Mouse (Mus musculus) liver, adult 2 months (tissue): ENCODE data around the gene Prkd3.

ENCODE experiments used
- CTCF ChIP-seq: fragments of 200-500 bp; IDR thresholded peaks from 2 replicates; pipeline ENCODE4 v1.5.1; 2011; ENCODE audit warnings: low read depth, low read length, control low read depth
- POLR2A ChIP-seq: fragments of 200-500 bp; IDR thresholded peaks from 2 replicates; pipeline ENCODE4 v1.6.1; 2011; ENCODE audit warnings: low read length, control low read depth; ENCODE audit not compliant: insufficient read depth; ENCODE audit errors: extremely low read depth

DNA sequence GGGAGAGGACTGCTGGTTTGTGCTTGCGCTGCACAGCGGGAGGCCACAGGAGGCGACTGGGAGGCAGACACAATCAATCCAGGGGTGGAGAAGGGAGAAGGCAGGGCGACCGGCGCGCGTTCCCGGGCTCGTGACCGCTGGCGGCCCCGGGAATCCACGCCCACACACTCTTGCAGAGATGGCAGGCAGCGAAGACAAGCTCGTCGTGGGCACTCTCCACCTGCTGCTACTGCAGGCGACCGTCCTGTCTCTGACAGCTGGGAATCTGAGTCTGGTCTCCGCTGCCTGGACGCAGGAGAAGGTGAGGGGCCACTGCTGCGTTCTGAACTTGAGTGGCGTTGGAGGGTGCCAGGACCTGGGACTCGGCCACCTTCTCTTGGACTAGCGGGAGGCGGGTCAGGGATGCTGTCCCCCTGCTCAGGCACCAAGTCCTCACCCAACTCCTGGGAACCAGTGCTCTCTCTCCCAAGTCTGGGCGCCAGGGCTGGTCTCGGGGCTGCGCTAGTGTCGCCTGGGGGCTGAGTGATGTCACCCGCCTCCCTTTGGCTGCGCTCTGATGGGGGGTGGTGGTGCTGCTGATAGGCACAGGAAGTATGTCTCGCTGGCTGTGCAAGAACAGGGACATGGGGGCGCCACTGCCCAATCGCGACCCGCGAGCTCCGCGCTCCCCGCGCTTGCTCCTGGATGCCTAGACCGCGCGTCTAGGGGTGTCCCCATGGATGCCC is 31.6 kb upstream of the Prkd3 start:
- no peak for TF ChIP-seq POLR2A
- peak; percentile 62 for TF ChIP-seq CTCF
